Mouse (Mus musculus) cerebral cortex, adult 2 months (tissue): ENCODE data around the gene Zfp235.

Experiments
- WGBS: fragments of 180-500 bp; shearing (Covaris S2); methylation state at CpG from one replicate; pipeline ENCODE4 v1.1.7; 2018; 5-methylcytosine and 5-hydroxymethylcytosine counted together

Zfp235 gene

GRCm38 (mm10) chr7:24133996-24134828, at the start of gene Zfp235:
Zfp235 (plus strand) TSS chr7:24134169.
- WGBS: 2% methylated on average over 32 of the region's 32 CpGs

GRCm38 (mm10) chr7:24086871-24087270, 47.1 kb upstream of the Zfp235 start:
- 97% methylated on average over 4 of the region's 4 CpGs for WGBS

- 96% methylated on average over 12 of the region's 12 CpGs for WGBS
Measured at GRCm38 (mm10) chr7:24087485-24088125, 46.4 kb upstream of the Zfp235 start.

GRCm38 (mm10) chr7:24104403-24104802, 29.6 kb upstream of the Zfp235 start:
- 98% methylated on average over 9 of the region's 9 CpGs for WGBS

DNA sequence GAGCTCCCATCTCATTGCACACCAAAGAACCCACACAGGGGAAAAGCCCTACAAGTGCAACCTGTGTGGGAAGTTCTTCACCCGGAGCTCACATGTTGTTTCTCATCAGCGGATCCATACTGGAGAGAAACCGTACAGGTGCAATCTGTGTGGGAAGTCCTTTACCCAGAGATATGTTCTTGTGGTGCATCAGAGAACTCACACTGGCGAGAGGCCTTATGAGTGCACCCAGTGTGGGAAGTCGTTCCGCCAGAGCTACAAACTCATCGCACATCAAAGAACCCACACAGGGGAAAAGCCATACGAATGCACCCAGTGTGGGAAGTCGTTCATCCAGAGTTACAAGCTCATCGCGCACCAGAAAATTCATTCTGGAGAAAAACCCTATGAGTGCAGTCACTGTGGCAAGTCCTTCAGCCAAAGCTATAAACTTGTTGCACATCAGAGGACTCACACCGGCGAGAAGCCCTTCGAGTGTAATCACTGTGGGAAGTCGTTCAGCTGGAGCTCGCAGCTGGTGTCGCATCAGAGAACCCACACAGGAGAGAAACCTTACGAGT, 28.7 kb upstream of the Zfp235 start:
- 95% methylated on average over 18 of the region's 18 CpGs for WGBS

GRCm38 (mm10) chr7:24110839-24111238, 23.1 kb upstream of the Zfp235 start:
- whole genome bisulfite sequencing: 94% methylated on average over 7 of the region's 7 CpGs

GRCm38 (mm10) chr7:24111772-24112155, 22.2 kb upstream of the Zfp235 start:
- WGBS: 4% methylated on average over 9 of the region's 9 CpGs

GRCm38 (mm10) chr7:24112156-24112856, 21.7 kb upstream of the Zfp235 start, which contains the start of gene Zfp112:
Zfp112 (plus strand) TSS chr7:24112314.
- WGBS: 1% methylated on average over 23 of the region's 23 CpGs

- WGBS: 12% methylated on average over 12 of the region's 12 CpGs
Measured at GRCm38 (mm10) chr7:24113001-24113400, 21.0 kb upstream of the Zfp235 start.

DNA sequence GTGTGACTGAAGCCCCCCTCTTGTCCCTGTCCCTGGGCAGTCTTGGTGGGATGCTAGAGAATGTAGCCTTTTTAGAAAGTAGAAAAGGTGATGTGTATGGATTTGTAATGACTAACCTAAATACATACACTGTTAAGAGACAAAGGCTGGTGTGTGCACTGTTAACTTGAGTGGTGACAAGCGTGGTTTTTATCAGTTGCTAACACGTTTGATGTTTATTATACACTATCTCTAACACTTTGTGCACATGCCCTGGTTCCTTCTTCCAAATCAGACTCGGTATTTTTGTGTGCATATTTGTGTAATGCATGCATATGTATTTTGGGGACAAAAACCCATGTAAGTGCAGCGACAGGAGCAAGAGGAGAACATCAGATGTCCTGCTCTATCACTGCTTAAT, 17.3 kb upstream of the Zfp235 start:
- WGBS: 74% methylated on average over 4 of the region's 4 CpGs

GRCm38 (mm10) chr7:24133425-24133995, 459 bp upstream of the Zfp235 start:
- WGBS: 16% methylated on average over 6 of the region's 6 CpGs

- 88% methylated on average over 6 of the region's 6 CpGs for WGBS
Measured at GRCm38 (mm10) chr7:24142566-24142965, 8.6 kb downstream of the Zfp235 start.

GRCm38 (mm10) chr7:24153272-24153671, 19.3 kb downstream of the Zfp235 start:
- 5% methylated on average over 1 of the region's 1 CpGs for WGBS

GRCm38 (mm10) chr7:24172191-24172590, 38.2 kb downstream of the Zfp235 start:
- 61% methylated on average over 4 of the region's 4 CpGs for WGBS

- WGBS: 10% methylated on average over 23 of the region's 23 CpGs
Measured at GRCm38 (mm10) chr7:24174618-24175336, 40.8 kb downstream of the Zfp235 start, which contains the start of gene Zfp114. Zfp114 (plus strand) TSS chr7:24175060.

GRCm38 (mm10) chr7:24175337-24175711, 41.4 kb downstream of the Zfp235 start:
- 48% methylated on average over 6 of the region's 6 CpGs for WGBS

DNA sequence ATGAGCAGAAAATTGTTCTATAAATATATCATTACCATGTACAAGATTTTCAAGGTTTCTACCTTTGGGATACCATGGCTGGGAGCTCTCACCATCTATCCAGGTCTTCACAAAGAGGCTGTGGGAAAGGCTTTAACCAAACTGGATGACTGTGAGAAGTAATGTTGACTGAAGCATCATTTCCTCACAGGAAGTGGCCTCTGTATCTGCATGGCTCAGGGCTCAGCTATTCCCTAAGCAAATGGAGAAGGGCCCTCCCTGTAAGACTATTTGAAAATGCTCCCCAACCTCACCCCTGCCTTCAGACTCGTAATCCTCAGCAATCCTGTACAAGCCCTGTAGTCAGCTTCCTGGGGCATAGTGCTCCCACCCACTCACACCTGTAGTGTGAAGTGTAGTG, 53.6 kb downstream of the Zfp235 start:
- 38% methylated on average over 1 of the region's 1 CpGs for WGBS

DNA sequence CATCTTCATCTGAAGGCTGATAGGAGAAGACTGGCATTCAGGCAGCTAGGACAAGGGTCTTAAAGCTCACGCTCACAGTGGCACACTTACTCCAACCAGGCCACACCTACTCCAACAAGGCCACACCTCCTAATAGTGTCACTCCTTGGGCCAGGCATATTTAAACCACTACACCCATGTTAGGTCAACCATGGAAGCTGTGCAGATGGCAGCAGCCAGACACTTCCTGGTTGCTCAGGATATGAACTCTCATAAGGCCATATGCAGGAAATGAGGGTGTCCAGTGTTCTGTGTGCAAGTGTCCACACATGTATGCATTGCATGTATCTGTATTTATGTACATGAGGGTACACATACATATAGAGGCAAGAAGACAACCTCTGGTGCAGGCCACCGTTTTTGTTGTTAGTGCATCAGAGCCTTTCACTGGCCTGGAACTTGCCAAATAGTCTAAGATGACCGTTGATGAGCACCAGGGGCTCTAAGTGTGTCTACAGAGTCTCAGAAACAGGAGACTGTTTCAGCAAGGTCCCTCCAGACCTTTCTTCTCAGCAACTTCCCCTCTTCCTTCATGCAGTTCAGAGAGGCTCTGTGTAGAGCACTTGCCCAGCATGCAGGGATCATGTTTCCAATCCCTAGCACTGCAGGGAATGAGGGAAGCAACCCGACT, 55.1 kb downstream of the Zfp235 start:
- whole genome bisulfite sequencing: 66% methylated on average over 4 of the region's 4 CpGs

DNA sequence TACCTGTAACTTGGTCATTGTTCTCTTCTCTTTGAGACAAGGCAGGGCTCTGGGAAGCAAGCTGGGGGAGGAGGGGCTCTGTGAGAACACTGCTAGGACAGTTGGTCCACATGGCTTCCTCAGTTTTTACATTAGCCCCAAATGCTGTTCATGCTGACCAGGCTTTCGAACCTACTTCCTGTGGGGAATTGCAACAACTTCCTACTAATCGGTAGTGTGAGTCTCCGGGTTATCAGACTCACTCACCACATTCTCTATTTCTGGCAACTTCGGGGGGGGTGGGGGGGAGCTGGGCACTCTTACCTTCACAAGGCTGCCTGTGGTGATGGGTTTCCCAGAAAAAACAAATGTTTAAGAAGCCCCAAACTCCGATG, 55.6 kb downstream of the Zfp235 start:
- 72% methylated on average over 5 of the region's 5 CpGs for WGBS

DNA sequence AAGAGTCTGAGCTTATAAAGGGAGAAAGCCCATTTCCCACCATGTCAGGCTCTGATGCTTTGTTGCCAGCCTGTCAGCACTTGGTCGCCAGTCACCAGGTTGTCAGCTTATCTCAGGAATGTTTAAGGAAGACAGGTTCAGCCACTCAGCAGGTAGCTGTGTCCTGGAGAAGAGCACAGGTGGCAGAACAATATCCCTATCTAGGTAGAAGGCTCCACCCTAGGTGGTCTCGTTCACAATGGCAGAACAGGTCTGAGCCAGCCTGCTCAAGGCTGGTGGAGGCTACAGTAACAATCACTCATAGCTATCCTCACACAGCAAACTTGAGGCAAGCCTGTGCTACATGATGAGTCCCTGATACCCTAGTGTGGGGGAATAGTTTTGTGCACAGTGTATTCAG, 57.4 kb downstream of the Zfp235 start:
- 91% methylated on average over 2 of the region's 2 CpGs for WGBS
